Mouse (Mus musculus) forebrain, embryonic 11.5 days (tissue): ENCODE data around the gene Fancc. TPM values are rescaled to one million over a fixed set of nuclear protein-coding genes. Genes with fewer than 3 reads are reported as not detected.

Experiments
- ATAC-seq: fragments of 200-750 bp; cut with Nextera tagmentation; replicated peaks from 2 replicates; pipeline ENCODE4 v1.8.0; 2017; ENCODE audit warnings: moderate TSS enrichment; ENCODE audit not compliant: low FRiP score
- DNase-seq: peaks from one replicate; pipeline ENCODE4 v3.0.0-alpha.2; 2017; ENCODE audit warnings: low spot score
- H3K27ac ChIP-seq: fragments of 300-500 bp; sonication (generic); 2 replicates; pipeline ENCODE4 v1.5.1; 2014; ENCODE audit warnings: low read depth, low read length
- H3K27me3 ChIP-seq: fragments of 300-500 bp; sonication (generic); 2 replicates; pipeline ENCODE4 v1.6.1; 2014; ENCODE audit warnings: mild to moderate bottlenecking, low read length, mixed read lengths; ENCODE audit not compliant: control insufficient read depth, insufficient read depth
- H3K36me3 ChIP-seq: fragments of 300-500 bp; sonication (generic); 2 replicates; pipeline ENCODE4 v1.6.1; 2014; ENCODE audit warnings: mild to moderate bottlenecking, low read length, moderate library complexity, mixed read lengths; ENCODE audit not compliant: control insufficient read depth, insufficient read depth
- H3K4me1 ChIP-seq: fragments of 300-500 bp; sonication (generic); replicated peaks from 2 replicates; pipeline ENCODE4 v1.6.1; 2014; ENCODE audit warnings: low read length, mixed read lengths; ENCODE audit not compliant: control insufficient read depth, insufficient read depth
- H3K4me2 ChIP-seq: fragments of 300-500 bp; sonication (generic); 2 replicates; pipeline ENCODE4 v1.6.1; 2014; ENCODE audit warnings: low read depth, mild to moderate bottlenecking, low read length, moderate library complexity, mixed read lengths; ENCODE audit not compliant: severe bottlenecking
- H3K4me3 ChIP-seq: fragments of 300-500 bp; sonication (generic); 2 replicates; pipeline ENCODE4 v1.5.1; 2014; ENCODE audit warnings: low read depth, low read length
- H3K9ac ChIP-seq: fragments of 300-500 bp; sonication (generic); 2 replicates; pipeline ENCODE4 v1.6.1; 2014; ENCODE audit warnings: low read length
- H3K9me3 ChIP-seq: fragments of 300-500 bp; sonication (generic); 2 replicates; pipeline ENCODE4 v1.6.1; 2016; ENCODE audit warnings: low read length, mixed read lengths; ENCODE audit not compliant: control insufficient read depth
- WGBS: fragments of 180-500 bp; shearing (Covaris S2); extraction: QIAGEN DNeasy Blood & Tissue Kit; methylation state at CpG from one replicate; pipeline ENCODE4 v1.1.7; 2014; 5-methylcytosine and 5-hydroxymethylcytosine counted together
- polyA plus RNA-seq: library from polyadenylated mRNA; unstranded; fragments of >200 nt; fragmentation: Nextera tagmentation; extraction: Ambion mirVana; gene quantifications from 2 replicates; pipeline ENCODE4 v1.2.1, GENCODE M21; 2014

Gene Fancc
- polyA plus RNA-seq, 1 experiment from 2014 or later, result 22.5 TPM

GRCm38 (mm10) chr13:63245218-63245617 is 251.9 kb downstream of the Fancc start:
- Histone ChIP-seq H3K4me1 (peaks cover 2% of the 10 kb centered on the region; the same call in 1 of the 2 replicates), H3K4me3 (no peak overlapping the region), H3K9ac (no peak overlapping the region), H3K36me3 (no peaks in the 10 kb centered on the region), H3K27ac (no peak overlapping the region), H3K4me2 (no peak overlapping the region), H3K27me3 (no peaks in the 10 kb centered on the region; the same call in 1 of the 2 replicates), H3K9me3 (no peaks in the 10 kb centered on the region)
- ATAC-seq, result no peak
- 79% methylated on average over 9 of the region's 9 CpGs for WGBS
- no peak for DNase-seq

GRCm38 (mm10) chr13:63244425-63244824 is 252.7 kb downstream of the Fancc start:
- ATAC-seq (no peak), DNase-seq (no peak)
- WGBS, result 45% methylated on average over 3 of the region's 3 CpGs
- Histone ChIP-seq H3K36me3 (no peaks in the 10 kb centered on the region), H3K9me3 (no peaks in the 10 kb centered on the region), H3K4me1 (peaks cover 2% of the 10 kb centered on the region; the same call in 1 of the 2 replicates), H3K4me3 (no peak overlapping the region), H3K27ac (no peak overlapping the region), H3K4me2 (no peak overlapping the region), H3K9ac (no peak overlapping the region), H3K27me3 (no peaks in the 10 kb centered on the region; the same call in 1 of the 2 replicates)

GRCm38 (mm10) chr13:63243586-63243985 is 253.5 kb downstream of the Fancc start:
- ATAC-seq (no peak), DNase-seq (no peak)
- no peak overlapping the region for H3K4me3 ChIP-seq
- no peaks in the 10 kb centered on the region for H3K9me3 ChIP-seq
- no peak overlapping the region for H3K4me2 ChIP-seq
- no peaks in the 10 kb centered on the region; the same call in 1 of the 2 replicates for H3K27me3 ChIP-seq
- WGBS, result 88% methylated on average over 5 of the region's 5 CpGs
- no peak overlapping the region for H3K9ac ChIP-seq
- peaks cover 2% of the 10 kb centered on the region; the same call in 1 of the 2 replicates for H3K4me1 ChIP-seq
- H3K27ac ChIP-seq, result no peak overlapping the region
- H3K36me3 ChIP-seq, result no peaks in the 10 kb centered on the region

- Histone ChIP-seq H3K9me3 (no peaks in the 10 kb centered on the region), H3K4me3 (no peak overlapping the region), H3K36me3 (no peaks in the 10 kb centered on the region), H3K4me2 (no peak overlapping the region), H3K9ac (no peak overlapping the region), H3K27ac (no peak overlapping the region), H3K4me1 (peaks cover 2% of the 10 kb centered on the region; the same call in 1 of the 2 replicates), H3K27me3 (no peaks in the 10 kb centered on the region; the same call in 1 of the 2 replicates)
- WGBS, result 82% methylated on average over 10 of the region's 10 CpGs
- ATAC-seq (no peak), DNase-seq (no peak)
Observed at GRCm38 (mm10) chr13:63242401-63243192, 254.5 kb downstream of the Fancc start.

GRCm38 (mm10) chr13:63241665-63242064 is 255.4 kb downstream of the Fancc start:
- Histone ChIP-seq H3K9me3 (no peaks in the 10 kb centered on the region), H3K36me3 (no peaks in the 10 kb centered on the region), H3K4me2 (no peak overlapping the region), H3K9ac (no peak overlapping the region), H3K27ac (no peak overlapping the region), H3K27me3 (no peaks in the 10 kb centered on the region; the same call in 1 of the 2 replicates), H3K4me3 (no peak overlapping the region), H3K4me1 (peaks cover 2% of the 10 kb centered on the region; the same call in 1 of the 2 replicates)
- no peak for DNase-seq
- 87% methylated on average over 3 of the region's 3 CpGs for WGBS
- no peak for ATAC-seq

GRCm38 (mm10) chr13:63240835-63241234 is 256.2 kb downstream of the Fancc start:
- ATAC-seq, result no peak
- no peak for DNase-seq
- Histone ChIP-seq H3K27me3 (no peaks in the 10 kb centered on the region; the same call in 1 of the 2 replicates), H3K27ac (no peak overlapping the region), H3K4me3 (peak overlapping the region; percentile 56), H3K4me1 (peaks cover 2% of the 10 kb centered on the region; the same call in 1 of the 2 replicates), H3K4me2 (peak overlapping the region; percentile 81), H3K9me3 (no peaks in the 10 kb centered on the region), H3K9ac (0 out of 2 replicates have a peak overlapping the region, but pooled peaks have one; percentile 72), H3K36me3 (no peaks in the 10 kb centered on the region)
- 60% methylated on average over 5 of the region's 5 CpGs for WGBS

GRCm38 (mm10) chr13:63239877-63240671 is 257.0 kb downstream of the Fancc start:
- Histone ChIP-seq H3K36me3 (no peaks in the 10 kb centered on the region), H3K27me3 (no peaks in the 10 kb centered on the region; the same call in 1 of the 2 replicates), H3K4me3 (peak overlapping the region; percentile 56), H3K4me1 (peaks cover 2% of the 10 kb centered on the region; the same call in 1 of the 2 replicates), H3K9me3 (no peaks in the 10 kb centered on the region), H3K27ac (peak overlapping the region; percentile 33; the same call in 1 of the 2 replicates), H3K9ac (peak overlapping the region; percentile 72), H3K4me2 (peak overlapping the region; percentile 81)
- under 1% methylated on average over 51 of the region's 51 CpGs for WGBS
- DNase-seq (peak; percentile 84), ATAC-seq (peak; percentile 73)

- Histone ChIP-seq H3K27ac (no peak overlapping the region), H3K36me3 (no peaks in the 10 kb centered on the region), H3K9me3 (no peaks in the 10 kb centered on the region), H3K9ac (peak overlapping the region; percentile 72), H3K27me3 (no peaks in the 10 kb centered on the region; the same call in 1 of the 2 replicates), H3K4me2 (peak overlapping the region; percentile 81), H3K4me3 (peak overlapping the region; percentile 56), H3K4me1 (peaks cover 2% of the 10 kb centered on the region; the same call in 1 of the 2 replicates)
- ATAC-seq, result peak; percentile 74
- WGBS, result 4% methylated on average over 11 of the region's 11 CpGs
- no peak for DNase-seq
Observed at GRCm38 (mm10) chr13:63239301-63239804, 257.7 kb downstream of the Fancc start.
